Mouse (Mus musculus) heart, postnatal 0 days (tissue): ENCODE data around the gene Cfap20.

ENCODE experiments used
- CTCF ChIP-seq: IDR thresholded peaks from 2 replicates; pipeline ENCODE4 v1.5.1; 2016; ENCODE audit warnings: antibody characterized with exemption, control low read depth, low read depth
- EP300 ChIP-seq: IDR thresholded peaks from 2 replicates; pipeline ENCODE4 v1.6.1; 2016; ENCODE audit warnings: antibody characterized with exemption, low read depth

GRCm38 (mm10) chr8:95441491-95442039 is 6.9 kb upstream of the Cfap20 start:
- TF ChIP-seq CTCF (no peak), EP300 (no peak)
